Mouse (Mus musculus) CH12.LX (cell line): ENCODE measurements around the gene Zfp260. TPM values are rescaled to one million over a fixed set of nuclear protein-coding genes. Genes with fewer than 3 reads are reported as not detected.

Source experiments
- DNase-seq: peaks from one replicate; pipeline ENCODE4 v3.0.0-alpha.2; 2013; ENCODE audit errors: extremely low read depth
- H3K27ac ChIP-seq: 2 replicates; pipeline ENCODE4 v1.5.1; 2012; ENCODE audit warnings: low read depth, mild to moderate bottlenecking, control low read depth, moderate library complexity; ENCODE audit not compliant: insufficient read depth
- H3K27me3 ChIP-seq: replicated peaks from 2 replicates; pipeline ENCODE3; 2012; ENCODE audit warnings: inconsistent platforms
- H3K36me3 ChIP-seq, 2 experiments: replicated peaks in 1 of 2; 2 replicates each; pipeline versions ENCODE3 to v1.6.1; 2012; ENCODE audit warnings: inconsistent platforms in 1 of 2, low read length in 1 of 2, mild to moderate bottlenecking in 1 of 2, mixed read lengths in 1 of 2, moderate library complexity in 1 of 2; ENCODE audit not compliant: control insufficient read depth in 1 of 2, insufficient read depth in 1 of 2
- H3K4me1 ChIP-seq, 2 experiments: 2 replicates each; pipeline ENCODE4 v1.6.1; 2012; ENCODE audit warnings: inconsistent platforms in 1 of 2, moderate library complexity in 1 of 2; ENCODE audit not compliant: insufficient read depth in 2 of 2, control insufficient read depth in 1 of 2
- H3K4me2 ChIP-seq: 2 replicates; pipeline ENCODE4 v1.6.1; 2012; ENCODE audit warnings: low read depth, mild to moderate bottlenecking, control low read depth; ENCODE audit not compliant: poor library complexity, insufficient read depth, severe bottlenecking
- H3K4me3 ChIP-seq, 3 experiments: fragments of 150-350 bp in 1 of 3; sonication (generic) in 1 of 3; replicated peaks in 1 of 3; 2 replicates each; pipeline versions ENCODE3 to v1.5.1; 2011 to 2012; ENCODE audit warnings: low read depth in 2 of 3, low read length in 2 of 3, mild to moderate bottlenecking in 2 of 3, moderate library complexity in 2 of 3, control low read depth in 1 of 3, improper control_type of control experiment in 1 of 3, inconsistent platforms in 1 of 3, mixed read lengths in 1 of 3; ENCODE audit not compliant: poor library complexity in 1 of 3
- H3K79me2 ChIP-seq: replicated peaks from 2 replicates; pipeline ENCODE4 v1.6.1; 2012; ENCODE audit warnings: mild to moderate bottlenecking, moderate library complexity; ENCODE audit not compliant: control insufficient read depth, poor library complexity, insufficient read depth, severe bottlenecking; ENCODE audit errors: extremely low read depth
- H3K9ac ChIP-seq: 2 replicates; pipeline ENCODE4 v1.6.1; 2012; ENCODE audit warnings: low read depth, mild to moderate bottlenecking, control low read depth, moderate library complexity; ENCODE audit not compliant: insufficient read depth
- H3K9me3 ChIP-seq: replicated peaks from 2 replicates; pipeline ENCODE3; 2012; ENCODE audit warnings: low read length, inconsistent platforms, mixed read lengths
- CHD1 ChIP-seq: IDR thresholded peaks from 2 replicates; pipeline ENCODE4 v1.6.1; 2012; ENCODE audit warnings: low read depth, low read length, improper control_type of control experiment, inconsistent platforms
- EP300 ChIP-seq: IDR thresholded peaks from 2 replicates; pipeline ENCODE4 v1.6.1; 2011; ENCODE audit warnings: low read length, improper control_type of control experiment
- JUND ChIP-seq: conservative IDR thresholded peaks from 2 replicates; pipeline ENCODE4 v1.6.1; 2011; ENCODE audit warnings: low read depth, low read length, improper control_type of control experiment
- MAFK ChIP-seq: IDR thresholded peaks from 2 replicates; pipeline ENCODE4 v1.6.1; 2011; ENCODE audit warnings: low read length, improper control_type of control experiment; ENCODE audit not compliant: insufficient replicate concordance
- MEF2A ChIP-seq: IDR thresholded peaks from 2 replicates; pipeline ENCODE4 v1.6.1; 2014; ENCODE audit warnings: low read depth, mild to moderate bottlenecking, inconsistent platforms, low read length, improper control_type of control experiment, borderline replicate concordance
- MYC ChIP-seq: IDR thresholded peaks from 2 replicates; pipeline ENCODE4 v1.6.1; 2011; ENCODE audit warnings: low read depth, mild to moderate bottlenecking, improper control_type of control experiment, low read length
- PAX5 ChIP-seq: IDR thresholded peaks from 2 replicates; pipeline ENCODE4 v1.6.1; 2012; ENCODE audit warnings: low read length, inconsistent platforms, mixed read lengths
- POLR2A ChIP-seq: IDR thresholded peaks from 2 replicates; pipeline ENCODE4 v1.6.1; 2011; ENCODE audit warnings: low read depth, mild to moderate bottlenecking, improper control_type of control experiment, low read length
- POLR2AphosphoS2 ChIP-seq: IDR thresholded peaks from 2 replicates; pipeline ENCODE4 v1.6.1; 2011; ENCODE audit warnings: low read depth, low read length, improper control_type of control experiment
- RCOR1 ChIP-seq: conservative IDR thresholded peaks from 2 replicates; pipeline ENCODE4 v1.6.1; 2012; ENCODE audit warnings: low read depth, mild to moderate bottlenecking, inconsistent platforms, low read length, improper control_type of control experiment
- ZKSCAN1 ChIP-seq: IDR thresholded peaks from 2 replicates; pipeline ENCODE4 v1.6.1; 2012; ENCODE audit warnings: low read depth, inconsistent platforms, low read length, improper control_type of control experiment, borderline replicate concordance
- ZNF384 ChIP-seq: IDR thresholded peaks from 2 replicates; pipeline ENCODE4 v1.6.1; 2012; ENCODE audit warnings: low read depth, low read length, improper control_type of control experiment, inconsistent platforms
- dilution Hi-C: fragments of 300-500 bp; cut with MboI; formaldehyde crosslinking; loops from 2 replicates; pipeline ENCODE4 v1.14.3; 2020; ENCODE audit warnings: low sequenced_read_pairs; ENCODE audit not compliant: extremely low pct_unique_long_range_greater_than_20kb, extremely low pct_ligation_motif_present
- in situ Hi-C: fragments of 300-500 bp; cut with MboI; formaldehyde crosslinking; loops from 3 replicates; pipeline ENCODE4 v1.14.3; 2019; ENCODE audit warnings: low sequenced_read_pairs, low pct_ligation_motif_present, low pct_unique_long_range_greater_than_20kb, mixed read lengths
- polyA plus RNA-seq: library from polyadenylated mRNA; unstranded; fragments of >175 nt; gene quantifications from 2 replicates; pipeline ENCODE4 v1.2.1, GENCODE M21; 2012; ENCODE audit warnings: low read depth; ENCODE audit not compliant: insufficient read length
- total RNA-seq, 2 experiments: library from RNA; depleted of rRNA; stranded (reverse); fragments of 300-350 nt in 1 of 2; fragments of >200 nt in 1 of 2; gene quantifications; 2 replicates each; pipeline ENCODE4 v1.2.3; 2012 to 2014

The Zfp260 gene
- total and polyA plus RNA-seq, 3 experiments: 11.1 to 19.6 (median 11.5) TPM

GRCm38 (mm10) chr7:30154040-30154439 is 59.5 kb downstream of the Zfp260 start:
- peaks cover 79% of the 10 kb centered on the region for H3K9me3 ChIP-seq
- dilution Hi-C loops: no loop called here
- H3K79me2 ChIP-seq: no peaks in the 10 kb centered on the region; the same call in 1 of the 2 replicates
- no peak overlapping the region for H3K4me2 ChIP-seq
- H3K36me3 ChIP-seq: peaks cover 19 to 66% of the 10 kb centered on the region in 2 experiments
- H3K27ac ChIP-seq: no peak overlapping the region
- H3K4me1 ChIP-seq: no peaks in the 10 kb centered on the region
- no peaks in the 10 kb centered on the region for H3K27me3 ChIP-seq
- in situ Hi-C loops: no loop called here
- H3K9ac ChIP-seq: no peak overlapping the region
- no peak for DNase-seq
- no peak overlapping the region for H3K4me3 ChIP-seq
- TF ChIP-seq EP300 (no peak), ZNF384 (0 out of 2 replicates have a peak, but pooled peaks have one; percentile 10), MYC (no peak), PAX5 (no peak)

- Histone ChIP-seq H3K79me2 (no peaks in the 10 kb centered on the region; the same call in 1 of the 2 replicates), H3K27ac (no peak overlapping the region), H3K4me1 (no peaks in the 10 kb centered on the region), H3K4me3 (no peak overlapping the region), H3K9ac (no peak overlapping the region), H3K36me3 (peaks cover 30 to 71% of the 10 kb centered on the region in 2 experiments), H3K4me2 (no peak overlapping the region), H3K27me3 (no peaks in the 10 kb centered on the region), H3K9me3 (peaks cover 79% of the 10 kb centered on the region)
- dilution Hi-C loops (no loop called here), in situ Hi-C loops (no loop called here)
- DNase-seq: no peak
- TF ChIP-seq POLR2A (no peak), MAFK (no peak), MEF2A (no peak), ZKSCAN1 (no peak), POLR2AphosphoS2 (no peak), JUND (no peak), ZNF384 (no peak), CHD1 (no peak), RCOR1 (no peak)
These were observed 60.9 kb downstream of the Zfp260 start for GRCm38 (mm10) chr7:30155507-30155906.

Other genes starting within 250 kb of the Zfp260 start
Only the 20 nearest of the 24 such genes appear.
- 8.4 and 9.1 TPM in 2 replicates for gene Zfp27, start 188.2 kb upstream of the Zfp260 start, total RNA-seq (2012; rRNA removed)
- gene Zfp27, start 188.2 kb upstream of the Zfp260 start, total RNA-seq (2014; rRNA removed): 9.0 and 9.1 TPM in 2 replicates
- 8.6 and 9.7 TPM in 2 replicates for gene Zfp27, start 188.2 kb upstream of the Zfp260 start, polyA plus RNA-seq
- gene Zfp383, start 186.6 kb upstream of the Zfp260 start, total RNA-seq (2012; rRNA removed): 3.4 and 3.5 TPM in 2 replicates
- gene Zfp383, start 186.6 kb upstream of the Zfp260 start, total RNA-seq (2014; rRNA removed): 3.4 and 3.9 TPM in 2 replicates
- gene Zfp383, start 186.6 kb upstream of the Zfp260 start, polyA plus RNA-seq: 2.7 and 3.1 TPM in 2 replicates
- gene Zfp74, start 140.7 kb upstream of the Zfp260 start, total RNA-seq (2012; rRNA removed): 4.3 and 4.7 TPM in 2 replicates
- 3.8 and 4.1 TPM in 2 replicates for gene Zfp74, start 140.7 kb upstream of the Zfp260 start, total RNA-seq (2014; rRNA removed)
- 6.7 and 6.9 TPM in 2 replicates for gene Zfp74, start 140.7 kb upstream of the Zfp260 start, polyA plus RNA-seq
- 10.6 and 12.9 TPM in 2 replicates for gene Zfp568, start 110.8 kb upstream of the Zfp260 start, total RNA-seq (2012; rRNA removed)
- 12.6 and 15.1 TPM in 2 replicates for gene Zfp568, start 110.8 kb upstream of the Zfp260 start, total RNA-seq (2014; rRNA removed)
- 10.8 and 11.5 TPM in 2 replicates for gene Zfp568, start 110.8 kb upstream of the Zfp260 start, polyA plus RNA-seq
- 0.34 TPM in 2 replicates for gene Zfp14, start 43.4 kb upstream of the Zfp260 start, total RNA-seq (2012; rRNA removed)
- gene Zfp14, start 43.4 kb upstream of the Zfp260 start, total RNA-seq (2014; rRNA removed): 0.34 and 0.96 TPM in 2 replicates
- 0.31 and 0.54 TPM in 2 replicates for gene Zfp14, start 43.4 kb upstream of the Zfp260 start, polyA plus RNA-seq
- 6.9 and 7.0 TPM in 2 replicates for gene Zfp82, start 21.9 kb upstream of the Zfp260 start, total RNA-seq (2012; rRNA removed)
- gene Zfp82, start 21.9 kb upstream of the Zfp260 start, total RNA-seq (2014; rRNA removed): 7.1 TPM in 2 replicates
- gene Zfp82, start 21.9 kb upstream of the Zfp260 start, polyA plus RNA-seq: 4.5 and 4.9 TPM in 2 replicates
- 0.50 TPM in 1 of 2 replicates, not detected in the other for gene Gm26920, start 4.4 kb upstream of the Zfp260 start, total RNA-seq (2012; rRNA removed)
- not detected in 2 replicates for gene Gm26920, start 4.4 kb upstream of the Zfp260 start, total RNA-seq (2014; rRNA removed)
- 1.1 TPM in 1 of 2 replicates, not detected in the other for gene Gm26920, start 4.4 kb upstream of the Zfp260 start, polyA plus RNA-seq
- gene Zfp566, start 4.2 kb upstream of the Zfp260 start, total RNA-seq (2012; rRNA removed): 5.5 and 6.5 TPM in 2 replicates
- 3.5 and 4.9 TPM in 2 replicates for gene Zfp566, start 4.2 kb upstream of the Zfp260 start, total RNA-seq (2014; rRNA removed)
- 9.1 TPM in 2 replicates for gene Zfp566, start 4.2 kb upstream of the Zfp260 start, polyA plus RNA-seq
- 4.7 and 5.7 TPM in 2 replicates for gene Zfp382, start 27.2 kb downstream of the Zfp260 start, total RNA-seq (2012; rRNA removed)
- gene Zfp382, start 27.2 kb downstream of the Zfp260 start, total RNA-seq (2014; rRNA removed): 3.9 and 4.7 TPM in 2 replicates
- gene Zfp382, start 27.2 kb downstream of the Zfp260 start, polyA plus RNA-seq: 2.1 and 3.3 TPM in 2 replicates
- gene Zfp146, start 75.0 kb downstream of the Zfp260 start, total RNA-seq (2012; rRNA removed): 43.1 and 45.1 TPM in 2 replicates
- 44.5 and 45.0 TPM in 2 replicates for gene Zfp146, start 75.0 kb downstream of the Zfp260 start, total RNA-seq (2014; rRNA removed)
- 42.0 and 47.8 TPM in 2 replicates for gene Zfp146, start 75.0 kb downstream of the Zfp260 start, polyA plus RNA-seq
- 5.5 and 14.0 TPM in 2 replicates for gene Cox7a1, start 89.4 kb downstream of the Zfp260 start, total RNA-seq (2012; rRNA removed)
- gene Cox7a1, start 89.4 kb downstream of the Zfp260 start, total RNA-seq (2014; rRNA removed): 9.9 and 15.2 TPM in 2 replicates
- 1.6 and 4.2 TPM in 2 replicates for gene Cox7a1, start 89.4 kb downstream of the Zfp260 start, polyA plus RNA-seq
- gene Capns1, start 104.0 kb downstream of the Zfp260 start, total RNA-seq (2012; rRNA removed): 85.8 and 101 TPM in 2 replicates
- gene Capns1, start 104.0 kb downstream of the Zfp260 start, total RNA-seq (2014; rRNA removed): 207 and 219 TPM in 2 replicates
- gene Capns1, start 104.0 kb downstream of the Zfp260 start, polyA plus RNA-seq: 218 and 233 TPM in 2 replicates
- gene Polr2i, start 137.2 kb downstream of the Zfp260 start, total RNA-seq (2012; rRNA removed): 83.6 and 101 TPM in 2 replicates
- 55.0 and 62.9 TPM in 2 replicates for gene Polr2i, start 137.2 kb downstream of the Zfp260 start, total RNA-seq (2014; rRNA removed)
- gene Polr2i, start 137.2 kb downstream of the Zfp260 start, polyA plus RNA-seq: 74.2 and 75.4 TPM in 2 replicates
- gene Tbcb, start 137.5 kb downstream of the Zfp260 start, total RNA-seq (2012; rRNA removed): 89.6 and 109 TPM in 2 replicates
- gene Tbcb, start 137.5 kb downstream of the Zfp260 start, total RNA-seq (2014; rRNA removed): 54.9 and 57.7 TPM in 2 replicates
- 79.9 and 86.3 TPM in 2 replicates for gene Tbcb, start 137.5 kb downstream of the Zfp260 start, polyA plus RNA-seq
- 0.42 and 0.84 TPM in 2 replicates for gene Ovol3, start 140.9 kb downstream of the Zfp260 start, total RNA-seq (2012; rRNA removed)
- gene Ovol3, start 140.9 kb downstream of the Zfp260 start, total RNA-seq (2014; rRNA removed): 1.9 and 2.8 TPM in 2 replicates
- gene Ovol3, start 140.9 kb downstream of the Zfp260 start, polyA plus RNA-seq: 3.4 and 4.3 TPM in 2 replicates
- 0.38 and 0.63 TPM in 2 replicates for gene Thap8, start 185.3 kb downstream of the Zfp260 start, total RNA-seq (2012; rRNA removed)
- gene Thap8, start 185.3 kb downstream of the Zfp260 start, total RNA-seq (2014; rRNA removed): not detected in 2 replicates
- gene Thap8, start 185.3 kb downstream of the Zfp260 start, polyA plus RNA-seq: 0.23 TPM in 1 of 2 replicates, not detected in the other
- gene Wdr62, start 185.6 kb downstream of the Zfp260 start, total RNA-seq (2012; rRNA removed): 5.3 and 5.4 TPM in 2 replicates
- 2.2 and 2.3 TPM in 2 replicates for gene Wdr62, start 185.6 kb downstream of the Zfp260 start, total RNA-seq (2014; rRNA removed)
- 17.7 and 19.7 TPM in 2 replicates for gene Wdr62, start 185.6 kb downstream of the Zfp260 start, polyA plus RNA-seq
- gene Clip3, start 197.0 kb downstream of the Zfp260 start, total RNA-seq (2012; rRNA removed): not detected in 2 replicates
- not detected in 2 replicates for gene Clip3, start 197.0 kb downstream of the Zfp260 start, total RNA-seq (2014; rRNA removed)
- not detected in 2 replicates for gene Clip3, start 197.0 kb downstream of the Zfp260 start, polyA plus RNA-seq
- gene Alkbh6, start 213.9 kb downstream of the Zfp260 start, total RNA-seq (2012; rRNA removed): 33.9 and 35.7 TPM in 2 replicates
- 28.8 and 31.7 TPM in 2 replicates for gene Alkbh6, start 213.9 kb downstream of the Zfp260 start, total RNA-seq (2014; rRNA removed)
- 25.2 and 25.4 TPM in 2 replicates for gene Alkbh6, start 213.9 kb downstream of the Zfp260 start, polyA plus RNA-seq
- 1.7 and 1.9 TPM in 2 replicates for gene Syne4, start 220.0 kb downstream of the Zfp260 start, total RNA-seq (2012; rRNA removed)
- gene Syne4, start 220.0 kb downstream of the Zfp260 start, total RNA-seq (2014; rRNA removed): 0.70 and 0.81 TPM in 2 replicates
- 3.1 and 4.1 TPM in 2 replicates for gene Syne4, start 220.0 kb downstream of the Zfp260 start, polyA plus RNA-seq